Mouse (Mus musculus) megakaryocyte, adult 5-6 weeks (primary cell): ENCODE measurements around the gene Fstl1. TPM values are rescaled to one million over a fixed set of nuclear protein-coding genes. Genes with fewer than 3 reads are reported as not detected.

ENCODE experiments used
- ATAC-seq: 2 replicates; pipeline ENCODE4 v1.8.0; 2016; ENCODE audit warnings: mild to moderate bottlenecking, inconsistent platforms; ENCODE audit not compliant: poor library complexity, severe bottlenecking
- total RNA-seq, 2 experiments: library from RNA; stranded (forward) in 1 of 2; stranded (reverse) in 1 of 2; fragments of 153-499, 151-499 nt in 1 of 2; fragments of 221-1000, 200-1000 nt in 1 of 2; gene quantifications; 2 replicates each; pipeline versions ENCODE4 v1.2.3 to v1.2.4; 2015 to 2017

Fstl1 gene
- total RNA-seq, 2 experiments from 2014 or later, result 0.16 to 0.44 TPM

DNA sequence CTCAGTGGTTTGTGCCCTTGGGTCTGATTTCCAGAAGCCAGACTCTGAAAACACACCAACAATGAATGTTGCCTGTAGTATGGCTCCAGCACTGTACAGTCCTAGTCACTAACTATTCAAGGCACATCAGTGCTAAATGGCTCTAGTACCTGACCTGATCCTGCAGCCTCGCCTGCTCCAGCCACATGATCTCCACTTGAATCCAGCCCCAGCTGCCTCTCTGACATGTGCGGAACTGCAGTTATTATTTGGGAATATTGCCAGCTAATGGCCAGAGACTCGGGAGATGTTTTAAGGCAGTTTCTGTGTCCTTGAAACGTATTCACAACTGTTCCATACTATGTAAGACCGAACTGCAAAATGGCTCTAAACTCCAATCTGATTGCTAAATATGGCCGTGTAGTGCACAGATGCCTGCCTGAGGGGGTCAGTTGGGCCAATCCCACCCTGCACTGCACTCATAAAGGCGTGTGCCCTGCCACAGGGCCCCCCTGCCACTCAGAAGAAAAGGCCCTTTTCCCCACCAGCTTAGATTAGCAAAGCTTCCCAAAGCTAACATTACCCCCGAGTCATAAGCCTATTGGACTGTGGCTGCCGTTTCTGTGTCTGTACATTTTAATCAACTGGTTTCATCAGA, 11.0 kb downstream of the Fstl1 start:
- no peak for ATAC-seq

GRCm38 (mm10) chr16:37788367-37789014, 11.8 kb downstream of the Fstl1 start:
- no peak for ATAC-seq

DNA sequence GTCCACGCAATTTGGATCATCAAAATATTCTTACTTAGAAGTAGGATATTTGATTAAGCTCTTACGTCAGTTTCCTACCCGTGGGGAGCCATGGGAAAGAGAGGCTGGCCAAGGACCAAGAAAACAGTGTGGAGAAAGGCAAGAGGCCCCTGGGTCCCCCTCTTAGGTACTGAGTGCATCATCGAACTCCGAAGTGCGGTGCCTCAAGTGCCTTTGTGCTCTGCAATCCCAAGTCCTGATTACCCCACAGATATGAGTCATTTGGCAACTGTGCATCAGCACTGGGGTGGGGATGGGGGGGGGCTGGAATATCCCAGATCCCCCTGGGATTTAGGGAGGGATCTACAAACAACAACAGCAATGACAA, 12.3 kb downstream of the Fstl1 start:
- ATAC-seq, result no peak

DNA sequence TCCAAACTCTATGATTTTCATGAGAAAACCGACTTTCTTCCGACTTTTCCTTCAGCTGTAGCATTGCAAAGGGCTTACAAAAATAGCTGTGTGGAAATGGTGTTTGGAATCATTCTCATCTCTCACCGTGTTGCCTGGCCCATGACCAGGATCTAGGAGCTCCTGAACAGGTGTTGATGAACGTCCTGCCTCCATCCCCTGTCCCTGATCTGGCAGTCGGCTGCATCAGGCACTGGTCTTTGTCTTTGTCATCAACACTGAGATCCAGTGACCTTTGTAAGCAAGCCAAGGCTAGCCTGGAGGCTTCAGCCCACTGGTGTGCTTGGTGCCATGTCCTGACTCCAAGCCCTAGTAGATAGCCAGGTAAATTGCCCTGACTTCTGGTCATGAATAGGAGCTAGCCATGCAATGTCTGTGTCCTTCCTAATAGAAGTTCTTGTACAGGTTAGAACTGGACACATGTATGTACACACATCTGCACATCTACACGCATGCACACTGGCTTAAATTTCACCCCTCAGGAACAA, 12.8 kb downstream of the Fstl1 start:
- no peak for ATAC-seq

DNA sequence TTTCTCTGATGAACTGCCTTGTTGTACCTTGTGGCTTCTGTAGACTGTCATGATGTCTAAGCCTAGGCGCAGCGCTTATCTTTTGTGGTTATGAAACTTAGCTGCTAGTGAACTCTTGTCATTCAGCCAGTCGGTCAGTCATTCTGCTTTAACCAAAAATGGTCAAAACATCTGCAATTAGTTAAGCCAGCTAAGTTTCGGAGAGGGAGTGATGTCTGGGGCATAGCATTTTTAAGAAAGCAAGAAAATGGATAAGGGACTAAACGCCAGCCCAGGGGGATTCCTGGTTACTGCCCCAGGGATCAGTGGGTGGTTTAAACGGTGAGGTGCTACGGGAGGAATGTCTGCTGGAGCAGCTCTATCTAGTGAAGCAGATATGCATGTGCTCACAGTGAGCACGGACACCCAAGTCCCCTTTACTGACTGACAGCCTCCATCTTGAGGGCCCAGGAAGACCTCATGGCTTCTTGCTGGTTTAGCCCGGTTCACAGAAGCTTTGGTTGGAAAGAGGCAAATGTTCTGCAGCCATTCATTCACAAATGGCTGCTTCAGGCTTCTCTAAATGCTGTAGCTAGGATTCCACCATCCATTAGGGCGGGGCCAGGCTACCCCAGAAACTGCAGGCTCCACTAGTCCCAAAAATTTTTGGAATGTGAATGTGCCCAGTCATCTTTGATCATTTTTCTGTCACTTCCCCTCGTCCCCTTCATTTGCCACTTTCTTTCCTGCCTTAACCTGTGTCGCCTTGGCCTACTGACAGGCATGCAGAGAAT, 13.5 kb downstream of the Fstl1 start:
- ATAC-seq, result no peak

DNA sequence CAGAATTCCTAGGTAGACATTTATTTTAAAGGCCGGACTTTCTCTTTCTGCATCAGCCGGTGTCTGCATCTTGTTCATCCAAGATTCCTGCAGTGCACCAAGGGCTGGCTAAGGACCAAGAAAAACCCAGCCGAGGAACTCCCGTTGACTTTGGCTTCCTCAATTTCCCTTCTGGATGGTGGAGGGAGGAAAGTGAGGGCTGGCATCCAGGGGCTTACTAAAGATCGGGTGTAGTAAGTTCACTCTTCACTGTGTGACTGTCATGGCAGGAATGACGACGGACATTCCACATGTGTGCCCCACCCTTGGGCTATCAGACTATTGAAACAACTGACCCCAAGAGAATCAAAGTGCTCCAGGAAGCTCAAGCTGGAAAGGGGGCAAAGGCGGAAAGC, 14.1 kb downstream of the Fstl1 start:
- ATAC-seq, result no peak

- ATAC-seq, result peak; percentile 35; the same call in 1 of the 2 replicates
These were observed 19.0 kb downstream of the Fstl1 start for GRCm38 (mm10) chr16:37795651-37796150.

- ATAC-seq, result no peak
These were observed 19.6 kb downstream of the Fstl1 start for GRCm38 (mm10) chr16:37796270-37796669.

- peak; percentile 72 for ATAC-seq
These were observed 24.4 kb downstream of the Fstl1 start for GRCm38 (mm10) chr16:37801097-37801496.

DNA sequence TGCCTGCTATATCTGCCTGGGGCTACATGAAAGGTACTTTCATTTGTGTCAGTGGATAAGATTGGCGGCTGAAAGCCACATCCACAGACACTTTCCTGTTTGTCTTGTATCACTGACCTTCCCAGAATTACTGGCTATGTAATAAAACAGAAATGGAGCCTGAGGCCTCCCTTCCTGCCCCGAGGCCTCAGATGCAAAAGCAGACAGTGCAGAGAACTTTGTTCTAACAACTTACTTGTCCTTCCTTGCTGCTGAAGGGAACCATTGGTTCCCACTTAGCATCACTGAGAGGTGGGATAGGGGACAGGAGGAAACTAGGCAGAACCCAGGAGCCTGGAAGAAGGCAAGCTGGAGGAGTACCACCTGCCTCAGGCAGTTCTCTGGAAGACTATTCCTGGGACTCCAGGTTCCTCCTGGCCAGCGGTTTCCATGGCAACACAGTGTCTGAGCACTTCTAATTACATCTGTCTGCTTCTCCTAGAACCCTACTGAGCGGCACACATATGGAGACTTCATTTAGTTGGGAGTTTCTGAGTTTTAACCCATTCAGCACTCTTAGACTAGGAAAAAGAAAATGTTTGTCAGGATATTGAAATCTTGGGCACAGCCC, 26.1 kb downstream of the Fstl1 start:
- ATAC-seq, result no peak

GRCm38 (mm10) chr16:37803387-37803950, 26.8 kb downstream of the Fstl1 start:
- ATAC-seq, result no peak

- no peak for ATAC-seq
These were observed 29.2 kb downstream of the Fstl1 start for GRCm38 (mm10) chr16:37805746-37806495.

DNA sequence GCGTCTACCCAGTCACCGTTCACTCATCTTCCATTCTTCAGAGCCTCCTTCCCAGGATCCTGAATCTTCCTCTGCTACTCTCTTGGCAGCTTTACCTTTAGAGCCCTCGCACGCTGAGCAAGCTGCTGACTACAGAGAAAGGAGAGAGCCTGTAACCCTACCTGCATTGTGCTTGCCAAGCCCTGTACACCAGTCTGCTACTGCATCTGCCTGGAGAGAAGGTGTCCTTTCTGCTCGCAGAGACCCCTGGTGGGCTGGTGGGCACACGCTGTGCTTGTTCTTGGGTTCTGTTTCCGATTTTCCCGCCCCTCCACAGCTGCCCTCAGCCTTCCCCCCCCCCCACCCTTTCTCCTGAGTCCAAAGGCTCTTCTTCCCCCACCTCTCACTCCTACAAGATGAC, 30.6 kb downstream of the Fstl1 start:
- ATAC-seq, result no peak

- ATAC-seq, result no peak
These were observed 32.4 kb downstream of the Fstl1 start for GRCm38 (mm10) chr16:37808866-37809622.

- no peak for ATAC-seq
These were observed 32.9 kb downstream of the Fstl1 start for GRCm38 (mm10) chr16:37809623-37809992.

DNA sequence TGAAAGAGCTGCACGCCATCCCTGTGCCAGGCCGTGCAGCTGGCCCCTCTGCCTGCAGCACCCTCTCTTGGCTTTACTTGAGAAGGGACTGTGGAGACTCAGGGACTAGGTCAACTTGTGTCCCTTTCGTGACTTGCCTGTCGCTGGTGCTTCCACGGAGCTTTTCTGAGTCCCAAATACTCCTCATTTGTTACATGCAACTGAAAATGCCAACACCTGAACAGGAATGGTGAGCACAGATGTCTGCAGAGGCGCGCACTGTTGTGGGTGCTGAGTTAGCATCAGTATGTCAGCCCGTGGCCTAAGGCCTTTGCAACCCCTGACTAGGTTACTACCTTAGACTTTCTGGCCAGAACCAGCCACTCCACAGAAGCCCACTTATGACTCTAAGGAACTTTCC, 35.2 kb downstream of the Fstl1 start:
- ATAC-seq, result no peak

DNA sequence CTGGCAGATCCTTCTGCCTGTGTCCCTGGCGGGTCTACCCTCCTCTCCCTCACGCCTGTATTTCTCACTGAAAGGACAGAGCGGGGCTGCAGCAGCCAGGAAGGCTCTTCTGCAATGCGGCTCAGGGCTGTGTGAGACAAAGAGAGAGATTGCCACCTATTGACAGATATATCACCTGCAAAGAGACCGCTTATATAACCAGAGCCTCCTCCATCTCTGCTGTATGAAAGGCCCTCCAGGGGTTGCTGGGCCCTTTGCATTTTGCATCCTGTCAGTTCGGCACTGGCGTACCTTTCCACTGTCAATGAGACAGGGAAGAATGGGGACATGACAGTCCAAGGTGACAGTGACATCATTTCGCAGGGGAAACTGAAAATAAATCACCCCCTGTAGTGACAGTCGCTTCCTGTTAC, 35.8 kb downstream of the Fstl1 start:
- no peak for ATAC-seq

- no peak for ATAC-seq
These were observed 37.2 kb downstream of the Fstl1 start for GRCm38 (mm10) chr16:37813691-37814382.
